Mouse (Mus musculus): ENCODE results near the gene Cdh26.

The Cdh26 gene

DNA sequence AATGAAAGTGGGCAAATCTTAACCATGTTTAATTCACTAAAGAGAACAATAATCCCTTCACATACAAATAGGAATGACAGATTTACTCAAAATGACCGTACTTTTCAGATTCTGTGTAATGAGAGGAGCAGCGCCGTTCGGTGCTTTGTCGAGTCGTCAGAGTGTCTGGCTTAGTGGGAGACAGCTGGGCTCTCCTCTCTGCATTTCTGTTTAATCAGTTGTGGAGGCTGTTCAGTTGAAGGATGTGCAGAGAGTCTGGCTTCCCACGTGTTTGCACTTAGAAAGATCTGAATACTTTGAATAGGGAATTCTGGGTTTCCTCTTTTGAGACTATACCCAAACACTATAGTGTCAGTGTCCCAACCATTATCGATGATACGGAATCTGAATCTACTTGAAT is 7.0 kb downstream of the Cdh26 start:
- no peak for DNase-seq (ENCODE audit: low read depth)

DNA sequence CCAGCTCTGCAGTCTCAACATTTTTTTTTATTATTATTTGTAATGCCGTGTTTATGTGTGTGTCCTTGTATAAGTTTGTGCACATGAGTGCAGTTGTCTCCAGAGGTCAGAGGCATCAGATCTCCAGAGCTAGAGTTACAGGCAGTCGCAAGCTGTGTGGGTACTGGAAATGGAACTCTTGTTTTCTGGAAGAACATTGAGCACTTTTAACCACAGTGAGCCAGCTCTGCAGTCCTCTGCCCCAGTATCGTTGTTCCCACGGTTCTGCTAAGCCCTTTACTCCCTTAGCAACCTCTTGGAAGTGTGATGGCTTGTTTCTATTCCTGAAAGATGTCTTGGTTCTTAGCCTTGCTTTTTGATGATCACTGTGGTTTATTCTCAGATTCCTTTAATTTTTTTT is 19.1 kb downstream of the Cdh26 start:
- no peak for DNase-seq (ENCODE audit: low read depth)

DNA sequence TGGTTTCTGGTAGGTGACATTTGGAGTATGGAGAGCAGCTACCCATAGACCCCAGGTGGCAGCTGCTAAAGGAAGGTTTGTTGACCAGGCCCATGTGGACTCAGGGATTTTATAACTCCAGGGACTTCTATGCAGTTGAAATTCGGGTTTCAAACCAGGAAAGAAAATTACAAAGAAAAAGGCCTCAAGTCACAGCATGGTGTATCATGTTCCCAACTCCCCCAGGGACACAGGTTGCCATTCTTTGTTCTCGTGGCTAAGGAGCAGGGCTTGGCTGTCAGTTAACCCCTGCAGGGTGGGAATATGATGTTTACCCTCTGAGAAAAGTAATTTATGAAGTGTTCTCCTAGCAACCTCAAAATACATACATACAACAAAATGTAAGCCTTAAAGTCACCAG is 19.9 kb downstream of the Cdh26 start:
- DNase-seq (ENCODE audit: low read depth): no peak

DNA sequence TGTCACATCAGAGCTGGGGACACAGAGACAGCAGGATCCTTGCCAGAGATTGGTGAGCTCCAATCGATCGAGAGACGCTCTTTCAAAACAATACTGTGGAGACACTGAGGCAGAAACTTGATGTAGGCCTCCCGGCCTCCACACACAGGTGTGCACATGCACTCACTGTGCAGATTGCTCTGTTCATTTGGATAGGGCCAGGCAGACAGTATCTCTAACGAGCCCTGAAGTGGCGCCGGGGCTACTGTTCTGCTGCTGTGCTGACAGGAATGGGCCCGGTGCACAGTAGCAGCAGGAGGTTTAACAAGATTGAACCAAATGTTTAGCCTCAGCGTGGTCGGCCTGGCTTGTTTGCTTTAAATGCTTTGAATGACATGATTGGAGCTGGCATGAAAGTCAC is 20.6 kb downstream of the Cdh26 start:
- no peak for DNase-seq (ENCODE audit: low read depth)

DNA sequence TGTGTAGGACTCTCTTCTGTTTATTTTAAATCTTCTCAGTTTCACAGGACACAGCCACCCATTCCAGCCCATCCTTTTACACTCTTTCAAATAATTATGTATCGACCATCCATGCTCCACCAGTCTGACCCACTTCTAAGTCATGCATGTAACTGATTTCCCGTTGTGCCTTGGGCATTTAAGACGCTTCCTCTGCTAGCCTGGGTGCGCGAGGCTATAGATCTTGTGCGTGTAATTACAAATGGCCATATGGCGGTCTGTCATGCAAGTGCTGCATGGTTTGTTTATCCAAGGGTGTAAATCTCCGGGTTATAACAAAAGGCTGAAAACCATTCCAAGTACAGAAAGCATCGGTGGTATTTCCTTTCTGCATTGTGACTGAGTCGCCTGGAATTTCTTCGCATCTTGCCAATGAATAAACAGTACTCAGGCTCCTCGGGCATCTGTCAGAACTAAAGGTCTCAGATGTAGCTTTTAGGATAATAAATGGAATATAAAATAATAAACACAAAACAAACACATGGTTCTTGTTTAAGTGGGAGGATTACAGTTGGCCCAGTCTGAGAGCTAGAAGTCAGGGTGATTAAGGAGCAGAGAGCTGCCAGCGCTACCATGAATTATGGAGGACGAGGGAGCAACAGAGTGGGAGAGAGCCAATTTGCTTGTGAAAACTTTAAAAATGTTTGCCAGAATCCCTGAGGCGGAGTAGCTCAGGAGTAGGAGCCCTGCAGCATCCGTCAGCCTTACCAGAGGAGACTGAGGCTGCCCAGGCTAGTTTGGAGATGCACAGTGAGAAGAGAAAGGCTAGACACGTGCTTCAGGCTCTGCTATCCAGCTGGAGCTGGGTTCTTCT is 24.6 kb downstream of the Cdh26 start:
- DNase-seq (ENCODE audit: low read depth): no peak

DNA sequence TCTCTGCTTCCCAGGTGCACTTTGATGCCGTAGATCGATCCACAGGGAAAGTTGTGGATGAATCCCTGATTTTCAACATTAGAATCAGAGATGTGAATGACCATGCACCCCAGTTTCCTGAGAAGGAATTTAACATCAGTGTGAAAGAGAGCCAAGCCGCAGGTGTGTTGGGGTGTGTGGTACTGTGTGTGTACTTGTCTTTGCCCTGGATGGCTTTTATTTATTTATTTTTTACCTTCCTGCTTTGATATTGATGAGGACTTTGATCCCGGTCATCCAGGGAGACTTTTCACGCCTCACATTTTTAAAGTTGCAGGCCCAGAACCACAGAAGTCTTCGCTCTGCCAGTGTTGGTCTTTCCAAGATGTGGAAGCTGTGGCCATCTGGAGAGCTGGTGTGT is 27.1 kb downstream of the Cdh26 start:
- no peak for DNase-seq (ENCODE audit: low read depth)

DNA sequence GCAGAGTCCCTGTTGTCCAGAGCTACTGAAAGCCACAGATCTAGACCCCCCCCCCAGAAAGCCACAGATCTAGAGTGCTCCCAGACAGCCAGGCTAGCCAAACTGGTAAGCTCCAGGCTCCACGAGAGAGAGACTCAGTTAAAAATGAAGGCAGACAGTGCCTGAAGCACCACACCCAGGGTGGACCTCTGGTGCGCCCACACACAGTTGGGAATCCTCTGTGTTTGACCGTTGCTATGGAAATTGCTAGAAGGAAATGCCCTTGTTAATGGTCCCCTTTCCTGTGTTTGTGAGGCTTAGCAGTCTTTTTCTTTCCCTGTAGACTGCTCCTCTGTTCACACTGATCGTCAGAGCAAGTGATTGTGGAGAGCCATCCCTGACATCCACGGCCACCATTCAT is 30.0 kb downstream of the Cdh26 start:
- no peak for DNase-seq (ENCODE audit: low read depth)

DNA sequence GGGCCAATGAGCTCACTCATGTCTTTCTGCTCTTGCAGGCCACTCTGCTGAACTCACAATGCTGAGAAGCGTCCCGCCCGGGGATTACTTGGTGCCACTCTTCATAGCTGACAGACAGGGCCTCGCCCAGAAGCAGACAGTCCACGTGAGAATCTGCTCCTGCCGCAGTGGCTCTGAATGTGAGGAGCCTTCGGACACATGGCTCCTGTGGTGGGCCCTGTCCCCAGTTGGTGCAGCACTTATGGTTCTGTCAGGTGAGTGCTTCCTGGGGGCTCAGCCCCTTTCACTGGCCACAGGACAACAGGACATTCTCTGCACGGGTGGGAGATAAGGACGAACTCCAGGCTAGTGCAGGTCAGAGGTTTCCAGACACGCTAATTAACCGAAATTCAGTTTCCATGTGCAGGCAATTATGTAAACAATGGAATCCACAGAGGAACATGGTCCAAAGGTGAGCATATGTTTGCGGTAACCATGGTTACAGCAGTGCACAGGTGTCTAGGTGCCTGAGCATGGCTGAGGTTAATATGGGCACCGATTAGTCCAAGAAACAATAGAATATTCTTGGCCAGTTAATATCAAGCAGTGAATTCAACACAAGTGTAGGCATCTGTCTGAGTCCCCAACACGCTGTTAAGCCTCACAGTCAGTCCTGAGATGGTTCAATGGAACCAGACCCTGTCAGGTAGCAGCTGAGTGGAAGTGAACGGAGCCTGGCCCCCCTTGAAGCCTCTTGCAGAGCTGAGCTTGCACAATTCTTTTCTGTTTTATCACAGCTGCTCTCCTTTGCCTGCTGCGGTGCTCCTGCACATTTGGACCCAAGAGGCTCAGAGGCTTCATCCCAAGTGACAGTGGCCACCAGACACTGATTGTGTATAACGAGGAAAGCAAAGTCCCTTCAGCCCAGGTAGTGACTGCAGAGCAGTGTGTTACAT is 41.5 kb downstream of the Cdh26 start:
- DNase-seq (ENCODE audit: low read depth): no peak

DNA sequence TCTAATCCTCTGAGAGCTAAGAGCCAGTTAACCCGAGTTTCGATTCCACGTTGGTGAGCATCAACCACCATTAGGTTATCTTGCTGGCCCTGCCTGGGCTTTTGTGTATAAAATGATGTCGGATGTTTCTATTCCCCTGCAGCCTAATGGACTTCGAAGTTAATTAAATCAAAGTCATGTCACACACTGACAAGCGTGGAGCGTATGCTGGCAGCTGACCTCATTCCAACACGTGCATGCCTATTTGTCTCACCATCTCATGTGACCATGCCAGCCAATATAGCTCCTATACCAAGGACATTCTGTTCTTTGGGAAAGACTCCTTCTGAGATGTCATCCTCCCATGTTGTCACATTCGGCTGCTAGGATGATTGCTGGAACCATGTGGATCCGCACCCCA is 43.6 kb downstream of the Cdh26 start:
- DNase-seq (ENCODE audit: low read depth): no peak

DNA sequence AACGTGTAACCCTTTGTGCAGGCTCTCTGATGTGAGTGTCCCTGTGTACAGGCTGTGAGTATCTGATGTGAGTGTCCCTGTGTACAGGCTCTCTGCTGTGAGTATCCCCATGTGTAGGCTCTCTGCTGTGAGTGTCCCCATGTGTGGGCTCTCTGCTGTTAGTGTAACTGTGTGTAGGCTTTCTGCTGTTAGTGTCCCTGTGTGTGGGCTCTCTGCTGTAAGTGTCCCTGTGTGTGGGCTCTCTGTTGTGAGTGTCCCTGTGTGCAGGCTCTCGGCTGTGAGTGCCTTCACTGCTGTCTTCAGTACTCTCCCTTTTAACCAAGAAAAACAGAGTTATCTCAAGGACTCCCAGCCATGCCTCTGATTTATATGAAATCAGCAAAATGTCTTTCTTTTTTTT is 46.9 kb downstream of the Cdh26 start:
- no peak for DNase-seq (ENCODE audit: low read depth)

DNA sequence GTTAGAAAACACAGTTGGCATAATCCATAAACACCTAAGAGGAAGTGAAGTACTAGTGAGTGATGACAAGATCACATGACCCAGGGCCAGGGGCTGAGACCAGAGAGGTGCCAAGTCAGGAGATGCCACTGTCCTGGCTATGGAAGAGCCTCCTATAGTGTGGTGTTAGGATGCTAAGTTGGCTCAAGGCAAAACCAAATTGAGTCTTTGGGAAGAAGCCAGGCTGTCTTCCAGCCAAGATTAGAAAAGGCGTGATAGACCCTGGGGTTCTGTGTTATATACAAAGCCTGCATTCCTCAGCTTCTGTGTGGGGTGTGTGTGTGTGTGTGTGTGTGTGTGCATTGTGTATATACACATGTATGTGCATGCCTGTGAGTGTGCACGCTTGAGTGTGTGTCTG is 48.7 kb downstream of the Cdh26 start:
- no peak for DNase-seq (ENCODE audit: low read depth)

DNA sequence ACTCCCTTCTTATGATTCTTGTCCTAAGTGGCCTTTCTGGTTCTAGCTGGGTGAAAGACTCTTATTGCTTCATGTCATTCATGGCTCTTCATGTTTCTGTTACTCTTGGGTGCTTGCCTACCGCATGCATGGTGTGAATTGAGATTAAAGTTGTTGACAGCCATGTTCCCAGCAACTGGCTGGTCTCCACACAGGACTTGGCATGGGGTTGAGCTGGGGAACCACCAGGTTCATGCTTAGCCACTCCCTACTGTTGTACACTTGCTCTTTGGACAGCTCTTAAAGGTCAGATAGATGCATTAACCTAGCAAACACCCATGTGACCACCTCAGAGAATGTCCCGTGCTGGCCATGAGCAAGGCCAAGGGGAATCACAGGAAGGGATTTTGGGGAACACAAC is 50.6 kb downstream of the Cdh26 start:
- no peak for DNase-seq (ENCODE audit: low read depth)

DNA sequence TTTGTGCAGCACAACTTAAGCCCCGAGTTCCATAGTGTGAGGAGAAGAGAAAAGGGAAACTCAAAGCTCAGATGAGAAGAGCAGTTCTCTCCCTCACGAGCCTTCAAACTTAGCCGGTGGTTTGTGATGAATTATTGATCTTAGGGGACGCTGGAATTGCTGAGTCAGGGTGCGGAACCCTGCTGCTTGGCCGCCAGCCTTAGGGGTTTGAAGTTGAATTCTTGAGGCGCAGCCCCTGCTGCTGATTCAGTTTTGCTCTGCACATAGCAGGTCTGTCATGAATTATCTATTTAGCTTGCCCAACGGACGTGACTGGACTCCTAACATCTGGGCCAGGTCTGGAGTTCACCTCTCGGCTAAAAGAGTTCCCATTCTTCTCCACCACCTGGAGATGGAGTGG is 53.1 kb downstream of the Cdh26 start:
- no peak for DNase-seq (ENCODE audit: low read depth)

DNA sequence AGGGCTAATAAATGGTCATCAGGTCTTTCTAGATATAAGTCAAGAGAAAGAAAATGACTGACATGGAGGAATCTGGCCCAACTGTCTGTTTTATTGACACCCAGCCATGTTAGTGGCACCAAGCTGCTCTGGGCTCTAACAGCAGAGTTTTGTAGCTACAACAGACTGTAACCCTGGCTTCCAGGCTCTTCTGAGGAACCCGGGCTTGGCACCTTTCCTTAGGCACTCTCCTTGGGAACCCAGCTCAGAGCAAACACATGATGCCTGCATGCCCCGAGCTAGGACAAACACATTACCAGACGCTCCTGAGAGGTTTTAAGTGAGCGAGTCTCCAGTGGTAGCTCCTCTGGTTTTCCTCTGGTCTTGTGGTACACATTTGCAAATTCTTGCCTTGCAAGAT is 57.9 kb downstream of the Cdh26 start:
- DNase-seq (ENCODE audit: low read depth): no peak

DNA sequence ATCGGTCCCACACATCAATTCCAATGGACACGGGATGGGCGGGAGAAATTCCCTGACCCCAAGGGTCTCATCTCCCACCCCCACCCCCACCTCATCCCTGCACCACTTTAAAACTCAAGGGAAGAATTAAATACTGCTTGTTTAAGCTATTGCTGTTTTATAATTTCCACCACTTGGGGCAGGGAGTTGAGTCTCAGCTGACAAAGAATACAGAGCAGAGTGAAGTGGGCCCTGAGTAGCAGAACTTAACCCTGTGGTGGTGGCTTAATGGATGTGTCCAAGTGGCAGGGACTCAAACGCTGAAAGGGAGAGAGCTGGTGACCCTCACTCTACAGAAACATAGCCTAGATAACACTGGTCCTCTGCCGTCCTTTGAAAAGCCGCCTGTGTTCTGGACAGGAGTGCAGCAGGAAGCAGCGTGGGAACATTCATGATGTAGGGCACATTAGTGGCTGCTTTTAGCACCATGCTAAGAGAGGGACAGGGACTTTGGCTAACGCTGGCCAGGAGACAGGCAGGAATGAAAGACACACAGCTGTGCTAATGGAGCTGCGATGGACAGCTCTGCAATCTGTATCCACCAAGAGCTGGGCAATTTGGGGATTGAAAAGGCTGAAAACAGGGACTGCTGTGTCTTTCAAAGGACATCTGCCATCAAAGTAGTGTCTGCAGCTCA is 60.1 kb downstream of the Cdh26 start:
- DNase-seq (ENCODE audit: low read depth): no peak

DNA sequence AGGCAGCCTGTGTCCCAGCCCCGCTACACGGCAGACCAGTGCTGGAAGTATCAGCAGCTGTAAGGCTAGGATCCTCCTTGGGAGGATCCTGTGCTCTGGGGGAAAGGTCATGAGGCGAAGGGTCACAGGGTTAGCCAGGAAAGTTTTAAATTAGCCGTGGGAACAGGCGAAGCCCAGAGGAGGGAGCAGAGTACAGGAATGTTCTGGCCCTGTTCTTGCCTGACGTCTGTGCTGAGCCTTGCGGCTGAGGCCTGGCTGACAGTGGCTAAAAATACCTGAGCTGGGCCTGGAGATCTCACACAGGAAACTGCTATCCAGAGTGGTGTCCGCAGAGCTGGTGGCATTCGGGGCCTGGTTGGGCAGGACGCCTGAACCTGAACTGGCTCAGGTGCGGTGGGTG is 63.7 kb downstream of the Cdh26 start:
- no peak for DNase-seq (ENCODE audit: low read depth)

DNA sequence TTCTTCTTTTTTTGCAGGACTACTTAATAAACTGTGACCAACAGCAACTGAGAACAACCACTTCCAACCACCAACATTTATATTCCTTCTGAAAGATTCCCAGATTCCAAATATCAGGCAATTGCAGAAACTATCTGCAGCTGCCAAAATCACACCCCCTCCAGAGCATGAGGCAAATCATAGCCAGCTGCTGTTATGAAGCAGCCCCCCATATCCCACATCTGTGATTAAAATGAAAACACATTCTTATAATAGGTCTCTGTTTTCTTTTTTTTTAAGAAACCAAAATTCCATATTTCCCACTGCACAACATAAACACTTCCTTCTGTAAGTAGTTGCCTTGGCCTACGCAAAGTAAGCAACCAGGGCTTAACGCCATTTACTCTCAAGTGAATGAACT is 65.5 kb downstream of the Cdh26 start:
- DNase-seq (ENCODE audit: low read depth): no peak

DNA sequence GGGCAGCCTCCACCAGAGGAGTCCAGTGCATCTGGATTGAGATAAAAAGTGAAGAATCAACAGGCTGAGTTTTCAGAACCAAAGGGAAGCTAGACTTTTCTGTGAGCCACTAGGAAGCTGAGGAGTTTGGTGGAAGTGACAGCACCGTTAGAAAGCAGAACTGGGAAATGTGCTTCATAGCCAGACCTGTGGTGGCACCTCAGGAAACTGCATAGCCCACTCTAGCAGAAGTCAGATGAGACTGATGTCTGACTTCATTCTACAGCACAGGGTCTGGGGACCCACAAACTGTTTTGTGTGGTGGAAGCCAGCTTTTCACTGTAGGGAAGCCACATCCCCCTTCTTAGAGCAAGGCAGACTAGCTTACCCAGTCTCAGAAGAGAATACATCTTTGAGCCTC is 67.6 kb downstream of the Cdh26 start:
- no peak for DNase-seq (ENCODE audit: low read depth)

DNA sequence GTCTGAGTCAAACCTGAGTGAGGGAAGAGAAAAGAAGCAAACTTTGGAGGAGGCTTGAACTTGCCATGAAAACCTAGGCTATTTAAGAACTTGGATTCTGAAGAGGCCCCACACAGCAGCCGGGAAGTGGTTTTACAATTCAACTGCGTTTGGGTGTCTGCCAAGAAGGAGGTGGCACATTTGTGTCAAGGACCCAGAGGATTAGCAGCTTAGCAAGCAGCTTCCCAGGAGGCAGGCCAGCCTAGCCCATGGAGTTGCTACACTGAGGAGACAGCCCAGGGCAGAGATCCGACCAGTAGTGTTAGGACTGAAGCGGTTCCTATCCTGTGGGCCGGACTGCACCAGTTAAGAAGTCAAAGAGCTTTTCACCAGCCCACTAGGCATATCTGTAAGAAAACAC is 68.1 kb downstream of the Cdh26 start:
- DNase-seq (ENCODE audit: low read depth): peak; percentile 57

DNA sequence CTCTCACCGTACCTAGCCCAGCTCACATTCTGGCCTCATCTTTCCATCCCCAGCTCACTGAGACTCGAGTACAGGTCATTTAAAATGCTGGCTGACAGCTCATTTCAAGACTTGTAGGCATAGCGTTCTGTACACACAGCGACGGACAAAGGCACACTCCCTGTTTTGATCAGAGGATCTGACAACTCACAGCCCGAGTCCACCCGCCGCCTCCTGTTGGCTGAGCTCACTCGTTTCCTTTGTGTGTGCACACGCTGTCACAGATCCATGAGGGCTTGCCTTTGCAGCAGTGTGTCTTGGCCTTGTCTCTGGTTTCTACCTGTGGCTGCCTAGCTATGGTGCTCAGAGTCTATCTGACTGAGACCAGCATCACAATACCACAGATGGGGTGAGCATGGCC is 72.1 kb downstream of the Cdh26 start:
- DNase-seq (ENCODE audit: low read depth): no peak

DNA sequence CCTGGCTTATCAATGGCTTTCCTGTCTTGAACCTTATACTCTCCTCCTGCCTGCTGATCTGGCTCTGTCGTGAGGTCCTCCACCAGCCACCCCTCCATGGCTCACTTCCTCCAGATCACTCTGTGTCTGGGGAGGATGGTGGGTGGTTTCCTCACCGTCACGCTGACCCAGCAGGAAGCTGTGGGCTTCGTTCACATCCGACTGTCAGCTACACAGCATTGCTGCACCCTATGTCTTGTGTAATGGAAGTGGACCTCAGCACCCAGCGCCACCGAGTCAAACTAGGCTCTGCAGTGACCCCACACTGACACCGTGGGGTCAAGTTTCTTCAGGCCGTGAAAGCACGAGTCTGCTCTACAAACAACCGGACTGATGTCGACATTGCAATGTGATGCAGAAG is 75.7 kb downstream of the Cdh26 start:
- DNase-seq (ENCODE audit: low read depth): peak; percentile 86

DNA sequence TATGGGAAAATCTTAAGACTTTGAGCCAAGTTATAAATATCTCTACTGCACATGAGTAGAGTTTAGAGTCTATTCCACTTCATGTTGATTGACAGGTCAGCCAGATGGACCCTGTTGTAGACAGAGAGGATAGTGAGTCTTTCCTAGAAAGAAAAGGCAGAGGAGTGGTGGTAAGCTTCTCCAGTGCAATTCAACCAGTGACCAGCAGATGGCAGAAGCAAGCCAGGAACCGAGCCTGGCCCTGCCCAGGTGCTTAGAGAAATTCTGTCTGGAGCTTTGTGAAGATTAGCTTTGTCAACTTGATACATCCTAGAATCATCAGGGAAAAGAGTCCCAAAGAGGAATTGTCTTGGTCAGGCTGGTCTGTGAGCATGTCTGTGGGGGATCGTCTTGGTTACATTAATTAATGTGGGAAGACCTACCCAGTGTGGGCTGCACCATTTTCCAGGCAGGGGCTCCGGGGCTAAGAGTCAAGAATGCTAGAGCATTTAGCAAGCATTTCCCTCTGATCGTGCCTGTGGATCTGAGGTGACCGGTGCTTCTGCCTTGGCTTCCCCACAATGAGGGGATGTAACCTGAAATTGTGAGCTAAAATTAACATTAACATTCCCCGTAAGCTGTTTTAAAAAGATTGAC is 77.2 kb downstream of the Cdh26 start:
- DNase-seq (ENCODE audit: low read depth): peak; percentile 50
